ENCODE assay signal across 28 mouse cellular contexts in genomic region chr16:46195792-46196191, GRCm38 (mm10).
"Had no signal": no experiment of that assay in that cellular context is flagged by ENCODE, and none has a peak within 500 bp of the region (broad histone marks: within the 10 kb centered on the region; RNA-seq: fewer than 3 reads in every experiment).

No protein-coding gene starts in this region.

- H3K4me1 ChIP-seq: embryonic facial prominence, embryonic 10.5 days; embryonic facial prominence, embryonic 12.5 days; embryonic facial prominence, embryonic 13.5 days; embryonic facial prominence, embryonic 15.5 days; forebrain, embryonic 10.5 days; forebrain, embryonic 12.5 days; forebrain, embryonic 13.5 days; forebrain, embryonic 15.5 days had no signal

- ATAC-seq: forebrain, embryonic 13.5 days; forebrain, embryonic 14.5 days; forebrain, embryonic 15.5 days; forebrain, embryonic 16.5 days; forebrain, postnatal 0 days had no signal

- H3K36me3 ChIP-seq: embryonic facial prominence, embryonic 10.5 days; embryonic facial prominence, embryonic 12.5 days; embryonic facial prominence, embryonic 13.5 days; embryonic facial prominence, embryonic 15.5 days; forebrain, embryonic 10.5 days; forebrain, embryonic 12.5 days; forebrain, embryonic 15.5 days had no signal

- H3K9me3 ChIP-seq: embryonic facial prominence, embryonic 10.5 days; embryonic facial prominence, embryonic 12.5 days; embryonic facial prominence, embryonic 13.5 days; embryonic facial prominence, embryonic 15.5 days; forebrain, embryonic 10.5 days; forebrain, embryonic 12.5 days; forebrain, embryonic 13.5 days; forebrain, embryonic 15.5 days had no signal

- DNase-seq: cerebellum, adult 2 months; cerebellum, adult 8-10 months; cerebellum, adult 9-10 months; cerebellum, adult 9-11 months; cerebellum, postnatal 10 days; cerebellum, postnatal 14 days; cerebellum, postnatal 25 days; cerebellum, postnatal 36 days; embryo, embryonic 11 days; forebrain, postnatal 0 days; gastrocnemius, adult 2 months; gastrocnemius, postnatal 10 days; gastrocnemius, postnatal 14 days; gastrocnemius, postnatal 25 days; gastrocnemius, postnatal 36 days; heart, adult 11 months; heart, adult 18-20 months had no signal

- H3K4me2 ChIP-seq: embryonic facial prominence, embryonic 12.5 days; embryonic facial prominence, embryonic 13.5 days; embryonic facial prominence, embryonic 15.5 days; forebrain, embryonic 12.5 days; forebrain, embryonic 13.5 days; forebrain, embryonic 15.5 days had no signal

- H3K4me3 ChIP-seq: embryonic facial prominence, embryonic 10.5 days; embryonic facial prominence, embryonic 12.5 days; embryonic facial prominence, embryonic 13.5 days; embryonic facial prominence, embryonic 15.5 days; erythroblast, embryonic 14.5 days; forebrain, embryonic 10.5 days; forebrain, embryonic 12.5 days; forebrain, embryonic 13.5 days; forebrain, embryonic 15.5 days; gastrocnemius, adult 2 months had no signal

- H3K27me3 ChIP-seq: embryonic facial prominence, embryonic 12.5 days; embryonic facial prominence, embryonic 13.5 days; embryonic facial prominence, embryonic 15.5 days; forebrain, embryonic 12.5 days; forebrain, embryonic 13.5 days; forebrain, embryonic 15.5 days had no signal

- H3K9ac ChIP-seq: embryonic facial prominence, embryonic 12.5 days; embryonic facial prominence, embryonic 13.5 days; embryonic facial prominence, embryonic 15.5 days; forebrain, embryonic 12.5 days; forebrain, embryonic 13.5 days; forebrain, embryonic 15.5 days; forebrain, postnatal 0 days had no signal

- H3K27ac ChIP-seq: embryonic facial prominence, embryonic 10.5 days; embryonic facial prominence, embryonic 12.5 days; embryonic facial prominence, embryonic 13.5 days; embryonic facial prominence, embryonic 15.5 days; forebrain, embryonic 10.5 days; forebrain, embryonic 12.5 days; forebrain, embryonic 13.5 days; forebrain, embryonic 15.5 days; gastrocnemius, adult 2 months had no signal
